Mouse (Mus musculus): ENCODE results near the gene Gm5861. TPM values are rescaled to one million over a fixed set of nuclear protein-coding genes. Genes with fewer than 3 reads are reported as not detected.

Gene Gm5861
- not detected for polyA plus RNA-seq (2014; fragmentation: Illumina TruSeq; extraction: RNeasy Lipid Tissue Mini Kit (QIAGEN cat#74804); ENCODE audit: low read depth, low replicate concordance)

DNA sequence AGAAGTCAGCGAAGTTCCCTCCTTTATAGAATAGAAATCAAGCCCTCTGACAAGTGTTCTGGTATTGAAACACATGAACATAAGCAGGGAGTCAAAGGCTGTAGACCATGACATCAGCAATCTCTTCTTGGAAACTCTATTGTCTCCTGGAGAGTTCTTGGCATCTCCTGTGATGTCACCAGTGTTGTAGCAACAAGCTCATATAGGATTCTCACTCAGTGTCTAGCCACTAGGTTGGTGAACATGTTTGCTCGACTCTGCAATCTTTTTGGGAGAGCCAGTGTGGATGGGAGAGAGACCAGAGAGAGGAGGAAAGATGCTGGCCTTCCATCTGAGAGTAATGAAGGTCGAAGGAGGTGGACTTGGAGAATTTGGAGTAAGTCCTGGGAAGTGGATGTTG, at the start of gene Gm5861:
Gene Gm5861 (plus strand): TSS at position 301 of the 400 bp plus-strand sequence.

Other genes with a start within 250 kb of the Gm5861 start
- not detected for gene Gm8871, start 235.3 kb upstream of the Gm5861 start, polyA plus RNA-seq (2014; fragmentation: Illumina TruSeq; extraction: RNeasy Lipid Tissue Mini Kit (QIAGEN cat#74804); ENCODE audit: low read depth, low replicate concordance)
- gene Gm8857, start 235.3 kb upstream of the Gm5861 start, polyA plus RNA-seq (2014; fragmentation: Illumina TruSeq; extraction: RNeasy Lipid Tissue Mini Kit (QIAGEN cat#74804); ENCODE audit: low read depth, low replicate concordance) = not detected
- gene Gm8879, start 55.4 kb upstream of the Gm5861 start, polyA plus RNA-seq (2014; fragmentation: Illumina TruSeq; extraction: RNeasy Lipid Tissue Mini Kit (QIAGEN cat#74804); ENCODE audit: low read depth, low replicate concordance) = not detected
- not detected for gene Gm8890, start 73.0 kb downstream of the Gm5861 start, polyA plus RNA-seq (2014; fragmentation: Illumina TruSeq; extraction: RNeasy Lipid Tissue Mini Kit (QIAGEN cat#74804); ENCODE audit: low read depth, low replicate concordance)
- not detected for gene Speer1, start 158.4 kb downstream of the Gm5861 start, polyA plus RNA-seq (2014; fragmentation: Illumina TruSeq; extraction: RNeasy Lipid Tissue Mini Kit (QIAGEN cat#74804); ENCODE audit: low read depth, low replicate concordance)
- not detected for gene Gm8897, start 233.3 kb downstream of the Gm5861 start, polyA plus RNA-seq (2014; fragmentation: Illumina TruSeq; extraction: RNeasy Lipid Tissue Mini Kit (QIAGEN cat#74804); ENCODE audit: low read depth, low replicate concordance)

Data from kidney, adult 10 weeks (tissue).